Mouse (Mus musculus) liver, embryonic 14.5 days (tissue): ENCODE measurements at regions not wholly inside any gene's neighbourhood (a gene's known extent, or its start where the extent isn't known, plus 50 kb on each side); places are given as distances from the start of the nearest gene placed in this dataset.

ENCODE experiments used
- ATAC-seq: fragments of 200-750 bp; cut with Nextera tagmentation; 2 replicates; pipeline ENCODE4 v1.8.0; 2017; ENCODE audit warnings: moderate number of reproducible peaks, mild to moderate bottlenecking, moderate library complexity; ENCODE audit not compliant: insufficient read depth
- DNase-seq, 3 experiments: peaks; one replicate each; pipeline ENCODE4 v3.0.0-alpha.2; 2012 to 2013; ENCODE audit warnings: low read depth in 3 of 3, low spot score in 3 of 3
- H3K27ac ChIP-seq: fragments of 300-500 bp; sonication (generic); 2 replicates; pipeline ENCODE4 v1.5.1; 2014; ENCODE audit warnings: moderate library complexity, mild to moderate bottlenecking, control low read depth, inconsistent platforms
- H3K27me3 ChIP-seq: fragments of 300-500 bp; sonication (generic); 2 replicates; pipeline ENCODE4 v1.6.1; 2014; ENCODE audit warnings: mild to moderate bottlenecking, low read length, moderate library complexity; ENCODE audit not compliant: control insufficient read depth, insufficient read depth
- H3K36me3 ChIP-seq: fragments of 300-500 bp; sonication (generic); replicated peaks from 2 replicates; pipeline ENCODE4 v1.6.1; 2014; ENCODE audit warnings: low read depth; ENCODE audit not compliant: control insufficient read depth, insufficient read depth
- H3K4me1 ChIP-seq, 2 experiments: fragments of 200-500 bp in 1 of 2; fragments of 300-500 bp in 1 of 2; sonication (generic) in 1 of 2; replicated peaks; 2 replicates each; pipeline ENCODE4 v1.6.1; 2012 to 2014; ENCODE audit warnings: antibody characterized with exemption in 1 of 2, inconsistent platforms in 1 of 2, low read length in 1 of 2; ENCODE audit not compliant: control insufficient read depth in 2 of 2, insufficient read depth in 2 of 2
- H3K4me2 ChIP-seq: fragments of 300-500 bp; sonication (generic); 2 replicates; pipeline ENCODE4 v1.6.1; 2014; ENCODE audit warnings: low read depth, mild to moderate bottlenecking, control low read depth, moderate library complexity
- H3K4me3 ChIP-seq, 2 experiments: fragments of 200-500 bp in 1 of 2; fragments of 300-500 bp in 1 of 2; sonication (generic) in 1 of 2; 2 replicates each; pipeline ENCODE4 v1.5.1; 2012 to 2014; ENCODE audit warnings: low read depth in 2 of 2, low read length in 2 of 2, mild to moderate bottlenecking in 2 of 2, control low read depth in 1 of 2, inconsistent platforms in 1 of 2, moderate library complexity in 1 of 2; ENCODE audit not compliant: insufficient read depth in 1 of 2
- H3K9ac ChIP-seq: fragments of 300-500 bp; sonication (generic); replicated peaks from 2 replicates; pipeline ENCODE4 v1.6.1; 2014; ENCODE audit warnings: mild to moderate bottlenecking, control low read depth, moderate library complexity
- H3K9me3 ChIP-seq: fragments of 300-500 bp; sonication (generic); 2 replicates; pipeline ENCODE4 v1.6.1; 2016; ENCODE audit warnings: low read length, mixed read lengths; ENCODE audit not compliant: control insufficient read depth
- CTCF ChIP-seq: IDR thresholded peaks from 2 replicates; pipeline ENCODE4 v1.5.1; 2016; ENCODE audit warnings: antibody characterized with exemption, low read depth, control low read depth
- EP300 ChIP-seq: IDR thresholded peaks from 2 replicates; pipeline ENCODE4 v1.6.1; 2016; ENCODE audit warnings: antibody characterized with exemption, low read depth
- WGBS: fragments of 180-500 bp; shearing (Covaris S2); extraction: QIAGEN DNeasy Blood & Tissue Kit; methylation state at CpG from one replicate; pipeline ENCODE4 v1.1.7; 2014; ENCODE audit not compliant: insufficient replicate concordance; 5-methylcytosine and 5-hydroxymethylcytosine counted together

GRCm38 (mm10) chr3:149385336-149385735 lies 395.0 kb upstream of the Adgrl2 start:
- Histone ChIP-seq H3K36me3 (no peaks in the 10 kb centered on the region), H3K4me1 (no peaks in the 10 kb centered on the region), H3K9ac (no peak overlapping the region), H3K4me3 (no peak overlapping the region), H3K27ac (no peak overlapping the region), H3K27me3 (no peaks in the 10 kb centered on the region), H3K9me3 (no peaks in the 10 kb centered on the region), H3K4me2 (no peak overlapping the region)
- no peak for TF ChIP-seq EP300
- TF ChIP-seq CTCF: no peak
- ATAC-seq (no peak), DNase-seq (no peak)
- WGBS: 55% methylated on average over 6 of the region's 6 CpGs

GRCm38 (mm10) chr3:149381559-149382245 lies 391.3 kb upstream of the Adgrl2 start:
- H3K9ac ChIP-seq: no peak overlapping the region
- 70% methylated on average over 10 of the region's 10 CpGs for WGBS
- no peaks in the 10 kb centered on the region for H3K4me1 ChIP-seq
- ATAC-seq (no peak), DNase-seq (no peak)
- H3K27me3 ChIP-seq: no peaks in the 10 kb centered on the region
- H3K4me3 ChIP-seq: no peak overlapping the region
- TF ChIP-seq EP300 (no peak), CTCF (no peak)
- no peak overlapping the region for H3K4me2 ChIP-seq
- H3K36me3 ChIP-seq: no peaks in the 10 kb centered on the region
- no peak overlapping the region for H3K27ac ChIP-seq
- no peaks in the 10 kb centered on the region for H3K9me3 ChIP-seq

- H3K36me3 ChIP-seq: no peaks in the 10 kb centered on the region
- no peaks in the 10 kb centered on the region for H3K27me3 ChIP-seq
- no peak overlapping the region for H3K27ac ChIP-seq
- H3K4me1 ChIP-seq: no peaks in the 10 kb centered on the region
- ATAC-seq (no peak), DNase-seq (no peak)
- 61% methylated on average over 6 of the region's 6 CpGs for WGBS
- H3K4me2 ChIP-seq: no peak overlapping the region
- no peak overlapping the region for H3K4me3 ChIP-seq
- H3K9ac ChIP-seq: no peak overlapping the region
- no peak for TF ChIP-seq CTCF
- TF ChIP-seq EP300: no peak
- no peaks in the 10 kb centered on the region for H3K9me3 ChIP-seq
Measured at GRCm38 (mm10) chr3:149381051-149381450, 390.7 kb upstream of the Adgrl2 start.

- no peak overlapping the region for H3K9ac ChIP-seq
- TF ChIP-seq EP300 (no peak), CTCF (no peak)
- no peaks in the 10 kb centered on the region for H3K27me3 ChIP-seq
- no peak overlapping the region for H3K27ac ChIP-seq
- no peak overlapping the region for H3K4me3 ChIP-seq
- no peaks in the 10 kb centered on the region for H3K9me3 ChIP-seq
- H3K4me2 ChIP-seq: no peak overlapping the region
- DNase-seq (no peak), ATAC-seq (no peak)
- 40% methylated on average over 15 of the region's 15 CpGs for WGBS
- no peaks in the 10 kb centered on the region for H3K36me3 ChIP-seq
- H3K4me1 ChIP-seq: no peaks in the 10 kb centered on the region
Measured at GRCm38 (mm10) chr3:149379866-149380472, 389.6 kb upstream of the Adgrl2 start.

DNA sequence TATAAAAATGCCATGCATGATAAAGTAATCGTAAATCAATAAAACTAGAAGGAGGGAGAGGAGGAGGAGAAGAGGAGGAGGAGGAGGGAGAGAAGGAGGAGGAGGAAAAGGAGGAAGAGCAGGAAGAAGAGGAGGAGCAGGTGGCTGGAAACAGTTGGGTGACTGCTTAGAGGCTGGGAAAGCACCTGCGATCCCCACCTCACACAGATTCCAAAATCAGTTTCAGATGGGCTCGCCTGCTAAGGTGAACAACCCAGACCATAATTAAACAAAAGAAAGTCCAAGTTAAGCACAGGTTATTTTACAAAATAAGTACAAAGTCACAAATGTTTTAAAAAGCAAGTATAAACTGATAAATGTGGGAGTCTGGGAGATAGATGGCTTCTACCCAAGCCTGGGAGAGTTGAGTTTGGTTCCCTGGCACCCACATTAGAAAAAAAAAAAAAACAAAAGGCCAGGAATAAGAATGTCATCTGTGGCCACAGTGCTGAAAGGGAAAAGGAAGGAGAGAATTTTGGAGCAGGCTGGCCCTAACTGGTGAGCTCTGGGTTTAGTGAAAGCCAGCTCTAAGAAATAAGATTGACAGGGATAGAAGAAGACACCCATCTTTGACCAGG lies 389.0 kb upstream of the Adgrl2 start:
- Histone ChIP-seq H3K36me3 (no peaks in the 10 kb centered on the region), H3K27ac (no peak overlapping the region), H3K9me3 (no peaks in the 10 kb centered on the region), H3K4me2 (no peak overlapping the region), H3K27me3 (no peaks in the 10 kb centered on the region), H3K9ac (no peak overlapping the region), H3K4me3 (no peak overlapping the region), H3K4me1 (no peaks in the 10 kb centered on the region)
- whole genome bisulfite sequencing: 67% methylated on average over 3 of the region's 3 CpGs
- ATAC-seq (no peak), DNase-seq (no peak)
- no peak for TF ChIP-seq EP300
- TF ChIP-seq CTCF: no peak
